Mouse (Mus musculus): ENCODE results near the gene Neb.
A peak's percentile ranks its signal among the peaks of the same experiment; 100 is the strongest.

The Neb gene

GRCm38 (mm10) chr2:52306635-52307034 is 71.6 kb downstream of the Neb start:
- no peak for DNase-seq (ENCODE audit: low spot score)

- no peak for DNase-seq (ENCODE audit: low spot score)
Observed at GRCm38 (mm10) chr2:52304554-52304953, 73.7 kb downstream of the Neb start.

GRCm38 (mm10) chr2:52303405-52303804 is 74.9 kb downstream of the Neb start:
- DNase-seq (ENCODE audit: low spot score): no peak

GRCm38 (mm10) chr2:52297969-52298368 is 80.3 kb downstream of the Neb start:
- DNase-seq (ENCODE audit: low spot score): no peak

GRCm38 (mm10) chr2:52296779-52297178 is 81.5 kb downstream of the Neb start:
- no peak for DNase-seq (ENCODE audit: low spot score)

- no peak for DNase-seq (ENCODE audit: low spot score)
Observed at GRCm38 (mm10) chr2:52287436-52287835, 90.8 kb downstream of the Neb start.

- DNase-seq (ENCODE audit: low spot score): no peak
Observed at GRCm38 (mm10) chr2:52286421-52286820, 91.9 kb downstream of the Neb start.

GRCm38 (mm10) chr2:52272146-52272545 is 106.1 kb downstream of the Neb start:
- DNase-seq (ENCODE audit: low spot score): no peak

GRCm38 (mm10) chr2:52270911-52271310 is 107.4 kb downstream of the Neb start:
- no peak for DNase-seq (ENCODE audit: low spot score)

- DNase-seq (ENCODE audit: low spot score): peak; percentile 59
Observed at GRCm38 (mm10) chr2:52262149-52262548, 116.1 kb downstream of the Neb start.

- no peak for DNase-seq (ENCODE audit: low spot score)
Observed at GRCm38 (mm10) chr2:52252037-52252436, 126.2 kb downstream of the Neb start.

GRCm38 (mm10) chr2:52248316-52248826 is 129.9 kb downstream of the Neb start:
- DNase-seq (ENCODE audit: low spot score): no peak

GRCm38 (mm10) chr2:52245091-52245490 is 133.2 kb downstream of the Neb start:
- DNase-seq (ENCODE audit: low spot score): no peak

GRCm38 (mm10) chr2:52242691-52243090 is 135.6 kb downstream of the Neb start:
- DNase-seq (ENCODE audit: low spot score): no peak

- DNase-seq (ENCODE audit: low spot score): no peak
Observed at GRCm38 (mm10) chr2:52237892-52238291, 140.4 kb downstream of the Neb start.

GRCm38 (mm10) chr2:52227584-52227983 is 150.7 kb downstream of the Neb start:
- peak; percentile 4 for DNase-seq (ENCODE audit: low spot score)

- no peak for DNase-seq (ENCODE audit: low spot score)
Observed at GRCm38 (mm10) chr2:52224366-52224765, 153.9 kb downstream of the Neb start.

GRCm38 (mm10) chr2:52220074-52220473 is 158.2 kb downstream of the Neb start:
- peak; percentile 65 for DNase-seq (ENCODE audit: low spot score)

GRCm38 (mm10) chr2:52215945-52216344 is 162.3 kb downstream of the Neb start:
- no peak for DNase-seq (ENCODE audit: low spot score)

GRCm38 (mm10) chr2:52212561-52212961 is 165.7 kb downstream of the Neb start:
- no peak for DNase-seq (ENCODE audit: low spot score)

GRCm38 (mm10) chr2:52211358-52211899 is 166.8 kb downstream of the Neb start:
- peak; percentile 30 for DNase-seq (ENCODE audit: low spot score)

GRCm38 (mm10) chr2:52210685-52211084 is 167.6 kb downstream of the Neb start:
- no peak for DNase-seq (ENCODE audit: low spot score)

- no peak for DNase-seq (ENCODE audit: low spot score)
Observed at GRCm38 (mm10) chr2:52204992-52205391, 173.3 kb downstream of the Neb start.

- DNase-seq (ENCODE audit: low spot score): no peak
Observed at GRCm38 (mm10) chr2:52193629-52194028, 184.6 kb downstream of the Neb start.
